Mouse (Mus musculus) heart, embryonic 16.5 days (tissue): ENCODE results near the gene Rab3b. TPM values are rescaled to one million over a fixed set of nuclear protein-coding genes. Genes with fewer than 3 reads are reported as not detected.

ENCODE experiments used
- ATAC-seq: fragments of 200-750 bp; cut with Nextera tagmentation; replicated peaks from 2 replicates; pipeline ENCODE4 v1.8.0; 2017; ENCODE audit warnings: moderate number of reproducible peaks; ENCODE audit not compliant: insufficient read depth, low FRiP score; ENCODE audit errors: extremely low read depth
- H3K27ac ChIP-seq: fragments of 300-500 bp; sonication (generic); 2 replicates; pipeline ENCODE4 v1.5.1; 2014; ENCODE audit warnings: mild to moderate bottlenecking, low read length, control low read depth, moderate library complexity
- H3K27me3 ChIP-seq: fragments of 300-500 bp; sonication (generic); 2 replicates; pipeline ENCODE4 v1.6.1; 2014; ENCODE audit warnings: low read length, mixed read lengths; ENCODE audit not compliant: control insufficient read depth, insufficient read depth
- H3K36me3 ChIP-seq: fragments of 300-500 bp; sonication (generic); 2 replicates; pipeline ENCODE4 v1.6.1; 2014; ENCODE audit not compliant: control insufficient read depth, insufficient read depth
- H3K4me1 ChIP-seq: fragments of 300-500 bp; sonication (generic); 2 replicates; pipeline ENCODE4 v1.6.1; 2014; ENCODE audit warnings: low read length, mixed read lengths; ENCODE audit not compliant: control insufficient read depth, insufficient read depth
- H3K4me2 ChIP-seq: fragments of 300-500 bp; sonication (generic); 2 replicates; pipeline ENCODE4 v1.6.1; 2014; ENCODE audit warnings: low read depth, mild to moderate bottlenecking, control low read depth, low read length
- H3K4me3 ChIP-seq: fragments of 300-500 bp; sonication (generic); 2 replicates; pipeline ENCODE4 v1.5.1; 2014; ENCODE audit warnings: mild to moderate bottlenecking, control low read depth, low read length
- H3K9ac ChIP-seq: fragments of 300-500 bp; sonication (generic); 2 replicates; pipeline ENCODE4 v1.6.1; 2014; ENCODE audit warnings: low read length, control low read depth
- H3K9me3 ChIP-seq: fragments of 300-500 bp; sonication (generic); replicated peaks from 2 replicates; pipeline ENCODE4 v1.6.1; 2016; ENCODE audit warnings: low read length; ENCODE audit not compliant: control insufficient read depth
- WGBS: fragments of 180-500 bp; shearing (Covaris S2); extraction: QIAGEN DNeasy Blood & Tissue Kit; methylation state at CpG from one replicate; pipeline ENCODE4 v1.1.7; 2014; 5-methylcytosine and 5-hydroxymethylcytosine counted together
- polyA plus RNA-seq: library from polyadenylated mRNA; unstranded; fragments of >200 nt; fragmentation: Nextera tagmentation; extraction: Ambion mirVana; gene quantifications from 2 replicates; pipeline ENCODE4 v1.2.1, GENCODE M21; 2015

Gene Rab3b
- polyA plus RNA-seq, 1 experiment from 2014 or later, result 4.6 TPM

DNA sequence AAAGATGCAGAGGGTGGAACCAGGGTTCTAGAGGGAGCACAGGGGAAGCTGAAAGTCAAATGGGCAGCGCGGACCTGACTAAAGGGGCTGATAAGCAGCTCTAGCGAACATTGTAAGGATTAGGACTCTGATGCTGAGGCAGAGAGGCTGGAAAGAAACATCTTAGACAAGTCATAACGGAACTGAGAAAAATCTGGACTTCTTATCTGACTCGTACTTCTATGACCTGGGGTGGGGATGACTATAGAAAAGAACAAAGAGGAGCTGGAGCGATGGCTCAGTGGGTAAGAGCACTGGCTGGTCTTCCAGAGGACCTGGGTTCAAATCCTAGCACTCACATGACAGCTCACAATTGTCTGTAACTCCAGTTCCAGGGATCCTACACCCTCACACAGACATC is 962 bp upstream of the Rab3b start:
- H3K4me2 ChIP-seq, result no peak overlapping the region
- H3K9ac ChIP-seq, result no peak overlapping the region
- no peak overlapping the region for H3K27ac ChIP-seq
- no peak overlapping the region for H3K4me3 ChIP-seq
- peaks cover 6% of the 10 kb centered on the region; the same call in 1 of the 2 replicates for H3K4me1 ChIP-seq
- no peaks in the 10 kb centered on the region for H3K36me3 ChIP-seq
- H3K27me3 ChIP-seq, result no peaks in the 10 kb centered on the region
- ATAC-seq, result no peak
- 77% methylated on average over 6 of the region's 6 CpGs for WGBS
- H3K9me3 ChIP-seq, result no peaks in the 10 kb centered on the region

DNA sequence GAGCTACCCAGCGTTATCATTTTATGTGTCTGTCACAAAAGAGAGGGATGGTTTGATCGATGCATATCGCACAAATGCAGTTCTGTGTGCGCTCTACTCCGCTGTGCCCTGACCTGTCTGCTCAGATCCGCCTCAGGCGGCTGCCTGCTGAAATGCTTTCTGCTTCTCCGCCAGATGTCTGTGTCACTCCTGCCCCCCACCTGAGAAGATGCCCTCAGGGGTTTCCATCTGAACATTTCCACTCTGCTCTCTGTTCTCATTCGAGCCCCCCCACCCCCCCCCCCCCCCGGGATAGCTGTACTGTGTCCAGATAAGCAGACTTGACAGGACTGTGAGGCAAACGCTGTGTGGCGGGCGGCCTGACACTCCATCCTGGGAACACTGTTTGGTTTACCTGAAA is 5.0 kb downstream of the Rab3b start:
- WGBS, result 51% methylated on average over 12 of the region's 13 CpGs
- Histone ChIP-seq H3K27ac (no peak overlapping the region), H3K9me3 (no peaks in the 10 kb centered on the region), H3K9ac (no peak overlapping the region), H3K4me1 (peaks cover 6% of the 10 kb centered on the region; the same call in 1 of the 2 replicates), H3K36me3 (no peaks in the 10 kb centered on the region), H3K4me3 (no peak overlapping the region), H3K4me2 (no peak overlapping the region), H3K27me3 (no peaks in the 10 kb centered on the region)
- no peak for ATAC-seq

DNA sequence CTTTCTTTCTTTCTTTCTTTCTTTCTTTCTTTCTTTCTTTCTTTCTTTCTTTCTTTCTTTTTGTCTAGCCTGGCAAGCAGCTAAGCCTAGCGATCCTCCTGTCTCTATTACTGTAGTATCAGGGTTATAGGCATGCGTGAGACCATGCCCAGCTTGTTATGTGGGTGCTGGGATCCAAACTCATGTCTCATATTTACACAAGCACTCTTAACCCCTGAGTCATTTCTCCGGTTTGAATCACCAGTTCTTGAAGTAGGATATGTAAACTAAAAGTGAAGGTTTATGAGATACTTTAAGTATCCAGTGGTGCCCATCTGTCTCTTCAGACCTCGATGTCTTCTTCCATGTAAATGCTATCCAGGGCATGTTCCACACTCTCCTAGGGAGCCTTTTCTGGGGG is 8.6 kb downstream of the Rab3b start:
- Histone ChIP-seq H3K4me2 (no peak overlapping the region), H3K36me3 (no peaks in the 10 kb centered on the region), H3K4me1 (no peaks in the 10 kb centered on the region), H3K27ac (no peak overlapping the region), H3K9ac (no peak overlapping the region), H3K9me3 (no peaks in the 10 kb centered on the region), H3K27me3 (no peaks in the 10 kb centered on the region), H3K4me3 (no peak overlapping the region)
- 84% methylated on average over 4 of the region's 4 CpGs for WGBS
- ATAC-seq, result no peak

DNA sequence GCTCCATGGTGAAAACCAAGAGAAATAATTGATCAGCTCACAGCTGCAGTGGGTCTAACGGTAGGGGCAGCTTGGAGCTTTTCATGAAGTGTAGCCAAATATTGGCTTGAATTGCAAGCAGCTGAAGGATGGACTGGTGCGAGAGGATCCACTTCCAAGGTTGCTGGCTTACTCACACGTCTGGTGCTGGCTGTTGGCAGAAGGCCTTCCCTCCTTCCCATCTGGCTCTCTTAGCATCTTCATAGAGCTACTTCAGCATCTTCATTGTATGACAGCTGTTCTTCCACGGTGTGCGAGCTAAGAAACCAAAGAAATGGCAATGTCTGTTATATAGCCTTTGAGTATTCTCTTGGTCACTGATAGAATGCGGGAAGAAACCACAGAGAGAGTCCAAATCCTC is 12.0 kb downstream of the Rab3b start:
- ATAC-seq, result no peak
- H3K36me3 ChIP-seq, result no peaks in the 10 kb centered on the region
- H3K4me1 ChIP-seq, result no peaks in the 10 kb centered on the region
- no peaks in the 10 kb centered on the region for H3K9me3 ChIP-seq
- 80% methylated on average over 6 of the region's 6 CpGs for whole genome bisulfite sequencing
- no peak overlapping the region for H3K4me2 ChIP-seq
- H3K27ac ChIP-seq, result no peak overlapping the region
- no peak overlapping the region for H3K4me3 ChIP-seq
- H3K9ac ChIP-seq, result no peak overlapping the region
- no peaks in the 10 kb centered on the region for H3K27me3 ChIP-seq

DNA sequence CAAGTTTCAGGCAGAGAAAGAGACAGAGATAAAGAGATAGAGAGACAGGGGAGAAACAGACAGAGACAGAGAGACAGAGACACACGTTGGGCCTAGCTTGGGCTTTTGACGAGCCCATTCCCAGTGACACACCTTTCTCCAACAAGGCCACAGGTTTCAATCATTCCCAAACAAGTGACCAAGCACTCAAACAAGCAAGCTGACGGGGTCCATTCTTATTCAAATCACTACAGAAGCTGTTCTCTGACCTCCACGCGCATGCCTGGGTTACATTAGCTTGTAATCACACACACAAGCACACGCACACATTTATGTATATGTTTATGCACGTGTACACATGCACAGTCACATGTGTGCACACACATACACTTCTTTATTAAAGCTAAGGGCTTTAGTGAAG is 21.6 kb downstream of the Rab3b start:
- no peak overlapping the region for H3K4me2 ChIP-seq

DNA sequence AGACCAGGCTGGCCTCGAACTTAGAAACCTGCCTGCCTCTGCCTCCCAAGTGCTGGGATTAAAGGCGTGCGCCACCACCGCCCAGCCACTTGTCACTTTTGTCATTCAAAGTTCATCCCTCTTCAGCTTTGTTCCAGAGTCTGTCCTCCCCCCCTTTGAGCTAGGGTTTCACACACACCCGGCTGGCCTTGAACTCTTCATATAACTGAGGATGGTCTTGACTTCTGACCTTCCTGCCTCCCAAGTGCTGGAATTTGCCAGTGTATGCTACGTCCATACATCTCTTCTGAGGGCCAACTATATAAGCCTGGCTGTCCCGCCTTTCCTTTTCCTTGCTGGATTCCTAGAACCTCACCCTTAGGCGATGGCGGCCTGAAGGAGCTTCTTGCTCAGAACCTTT is 24.0 kb downstream of the Rab3b start:
- Histone ChIP-seq H3K27ac (no peak overlapping the region), H3K4me1 (0 out of 2 replicates have a peak, but pooled peaks cover 3% of the 10 kb centered on the region), H3K27me3 (no peaks in the 10 kb centered on the region), H3K36me3 (no peaks in the 10 kb centered on the region), H3K4me2 (no peak overlapping the region), H3K9ac (no peak overlapping the region), H3K4me3 (no peak overlapping the region), H3K9me3 (0 out of 2 replicates have a peak, but pooled peaks cover 3% of the 10 kb centered on the region)
- no peak for ATAC-seq
- WGBS, result 91% methylated on average over 9 of the region's 9 CpGs

More for the DNA sequence above, 21.6 kb downstream of the Rab3b start:
- Histone ChIP-seq H3K4me1 (no peaks in the 10 kb centered on the region), H3K27me3 (no peaks in the 10 kb centered on the region), H3K9me3 (0 out of 2 replicates have a peak, but pooled peaks cover 3% of the 10 kb centered on the region), H3K36me3 (no peaks in the 10 kb centered on the region), H3K27ac (no peak overlapping the region), H3K9ac (no peak overlapping the region), H3K4me3 (no peak overlapping the region)
- 85% methylated on average over 7 of the region's 7 CpGs for WGBS
- no peak for ATAC-seq

DNA sequence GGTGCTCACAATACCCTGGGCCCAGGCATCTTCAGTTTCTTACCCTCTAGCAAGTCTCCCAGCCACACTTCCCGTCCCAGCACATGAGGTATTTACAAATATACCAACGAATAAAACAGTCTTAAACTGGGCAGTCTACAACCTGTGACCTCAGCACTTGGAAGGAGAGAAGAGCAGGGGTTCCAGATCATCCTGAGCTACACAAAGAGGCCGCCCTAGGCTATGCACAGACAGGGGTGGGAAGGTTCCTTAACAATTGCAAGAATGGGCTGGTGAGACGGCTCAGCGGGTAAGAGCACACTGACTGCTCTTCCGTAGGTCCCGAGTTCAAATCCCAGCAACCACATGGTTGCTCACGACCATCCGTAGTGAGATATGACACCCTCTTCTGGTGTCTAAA is 24.5 kb downstream of the Rab3b start:
- 89% methylated on average over 9 of the region's 9 CpGs for WGBS
- no peak overlapping the region for H3K4me3 ChIP-seq

DNA sequence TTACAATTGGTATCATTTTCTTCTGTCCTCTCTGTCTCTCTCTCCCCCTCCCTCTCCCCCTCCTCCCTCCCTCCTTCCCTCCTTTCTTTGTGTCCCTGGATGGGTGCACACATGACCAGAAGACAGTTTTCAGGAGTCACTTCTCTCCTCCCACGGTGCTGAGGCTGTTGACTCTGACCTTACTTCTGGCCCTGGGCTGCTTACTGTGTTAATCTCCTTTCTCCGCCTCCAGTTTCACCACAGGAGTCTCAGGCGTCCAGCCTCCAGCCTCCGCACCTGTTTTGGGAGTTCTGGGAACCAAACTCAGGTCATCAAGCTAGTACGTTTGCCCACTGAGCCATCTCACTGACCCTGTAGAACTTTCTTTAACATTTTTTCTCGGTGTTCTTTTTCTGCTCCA is 25.2 kb downstream of the Rab3b start:
- WGBS, result 60% methylated on average over 6 of the region's 6 CpGs
- ATAC-seq, result no peak

More for the DNA sequence above, 24.5 kb downstream of the Rab3b start:
- Histone ChIP-seq H3K4me2 (no peak overlapping the region), H3K27ac (no peak overlapping the region), H3K9ac (no peak overlapping the region), H3K4me1 (0 out of 2 replicates have a peak, but pooled peaks cover 3% of the 10 kb centered on the region), H3K36me3 (no peaks in the 10 kb centered on the region), H3K27me3 (no peaks in the 10 kb centered on the region), H3K9me3 (0 out of 2 replicates have a peak, but pooled peaks cover 3% of the 10 kb centered on the region)
- ATAC-seq, result no peak

DNA sequence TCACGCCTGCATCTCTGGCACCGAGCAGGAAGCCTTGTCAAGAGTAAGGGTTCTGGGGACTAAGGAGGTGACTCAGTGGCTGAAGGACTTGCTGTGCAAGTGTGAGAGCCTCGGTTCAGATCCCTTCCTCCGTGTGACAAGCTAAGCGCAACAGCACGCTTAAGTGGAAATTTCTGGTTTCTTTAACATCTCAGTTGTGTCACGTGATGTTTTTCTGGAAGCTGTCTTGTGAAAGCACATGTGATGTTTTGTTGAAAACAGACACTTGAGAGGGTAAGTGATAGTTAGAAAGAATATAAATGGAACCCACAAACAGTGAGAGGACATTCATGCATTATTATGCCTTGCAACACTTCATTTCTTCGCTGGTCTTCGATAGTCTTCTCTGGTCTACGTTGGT is 25.9 kb downstream of the Rab3b start:
- H3K9me3 ChIP-seq, result 0 out of 2 replicates have a peak, but pooled peaks cover 3% of the 10 kb centered on the region
- no peak overlapping the region for H3K4me2 ChIP-seq
- H3K27me3 ChIP-seq, result no peaks in the 10 kb centered on the region
- no peak overlapping the region for H3K27ac ChIP-seq
- no peak for ATAC-seq
- WGBS, result 79% methylated on average over 10 of the region's 10 CpGs
- H3K9ac ChIP-seq, result no peak overlapping the region
- peaks cover 5% of the 10 kb centered on the region; the same call in 1 of the 2 replicates for H3K4me1 ChIP-seq
- H3K4me3 ChIP-seq, result no peak overlapping the region
- no peaks in the 10 kb centered on the region for H3K36me3 ChIP-seq

More for the DNA sequence above, 25.2 kb downstream of the Rab3b start:
- 0 out of 2 replicates have a peak, but pooled peaks cover 3% of the 10 kb centered on the region for H3K4me1 ChIP-seq
- H3K4me2 ChIP-seq, result no peak overlapping the region
- H3K36me3 ChIP-seq, result no peaks in the 10 kb centered on the region
- H3K27ac ChIP-seq, result no peak overlapping the region
- H3K27me3 ChIP-seq, result no peaks in the 10 kb centered on the region
- H3K4me3 ChIP-seq, result no peak overlapping the region
- H3K9ac ChIP-seq, result no peak overlapping the region
- 0 out of 2 replicates have a peak, but pooled peaks cover 3% of the 10 kb centered on the region for H3K9me3 ChIP-seq
